Mouse (Mus musculus) heart, embryonic 15.5 days (tissue): ENCODE results near the gene Nrp2. TPM values are rescaled to one million over a fixed set of nuclear protein-coding genes. Genes with fewer than 3 reads are reported as not detected.
A peak's percentile ranks its signal among the peaks of the same experiment; 100 is the strongest.

Source experiments
- ATAC-seq: fragments of 200-750 bp; cut with Nextera tagmentation; replicated peaks from 2 replicates; pipeline ENCODE4 v1.8.0; 2017; ENCODE audit warnings: low read depth, moderate TSS enrichment; ENCODE audit not compliant: insufficient number of reproducible peaks, insufficient read depth, low FRiP score
- H3K27ac ChIP-seq: fragments of 300-500 bp; sonication (generic); 2 replicates; pipeline ENCODE4 v1.5.1; 2015; ENCODE audit warnings: mild to moderate bottlenecking, inconsistent platforms
- H3K27me3 ChIP-seq: fragments of 300-500 bp; sonication (generic); 2 replicates; pipeline ENCODE4 v1.6.1; 2015; ENCODE audit warnings: inconsistent platforms
- H3K36me3 ChIP-seq: fragments of 300-500 bp; sonication (generic); 2 replicates; pipeline ENCODE4 v1.6.1; 2015; ENCODE audit warnings: mild to moderate bottlenecking, inconsistent platforms
- H3K4me1 ChIP-seq: fragments of 300-500 bp; sonication (generic); replicated peaks from 2 replicates; pipeline ENCODE4 v1.6.1; 2015; ENCODE audit warnings: inconsistent platforms
- H3K4me2 ChIP-seq: fragments of 300-500 bp; sonication (generic); 2 replicates; pipeline ENCODE4 v1.6.1; 2015; ENCODE audit warnings: inconsistent platforms, mild to moderate bottlenecking, moderate library complexity
- H3K4me3 ChIP-seq: fragments of 300-500 bp; sonication (generic); 2 replicates; pipeline ENCODE4 v1.5.1; 2015; ENCODE audit warnings: mild to moderate bottlenecking, inconsistent platforms
- H3K9ac ChIP-seq: fragments of 300-500 bp; sonication (generic); 2 replicates; pipeline ENCODE4 v1.6.1; 2015; ENCODE audit warnings: mild to moderate bottlenecking, inconsistent platforms
- H3K9me3 ChIP-seq: fragments of 300-500 bp; sonication (generic); replicated peaks from 2 replicates; pipeline ENCODE4 v1.6.1; 2016; ENCODE audit warnings: inconsistent platforms
- WGBS: fragments of 180-500 bp; shearing (Covaris S2); methylation state at CpG from one replicate; pipeline ENCODE4 v1.1.7; 2015; ENCODE audit warnings: mixed read lengths; 5-methylcytosine and 5-hydroxymethylcytosine counted together
- polyA plus RNA-seq: library from polyadenylated mRNA; unstranded; fragments of >200 nt; fragmentation: Nextera tagmentation; extraction: Ambion mirVana; gene quantifications from 2 replicates; pipeline ENCODE4 v1.2.1, GENCODE M21; 2015

Gene Nrp2
- polyA plus RNA-seq = 7.5 and 8.7 TPM in 2 replicates

DNA sequence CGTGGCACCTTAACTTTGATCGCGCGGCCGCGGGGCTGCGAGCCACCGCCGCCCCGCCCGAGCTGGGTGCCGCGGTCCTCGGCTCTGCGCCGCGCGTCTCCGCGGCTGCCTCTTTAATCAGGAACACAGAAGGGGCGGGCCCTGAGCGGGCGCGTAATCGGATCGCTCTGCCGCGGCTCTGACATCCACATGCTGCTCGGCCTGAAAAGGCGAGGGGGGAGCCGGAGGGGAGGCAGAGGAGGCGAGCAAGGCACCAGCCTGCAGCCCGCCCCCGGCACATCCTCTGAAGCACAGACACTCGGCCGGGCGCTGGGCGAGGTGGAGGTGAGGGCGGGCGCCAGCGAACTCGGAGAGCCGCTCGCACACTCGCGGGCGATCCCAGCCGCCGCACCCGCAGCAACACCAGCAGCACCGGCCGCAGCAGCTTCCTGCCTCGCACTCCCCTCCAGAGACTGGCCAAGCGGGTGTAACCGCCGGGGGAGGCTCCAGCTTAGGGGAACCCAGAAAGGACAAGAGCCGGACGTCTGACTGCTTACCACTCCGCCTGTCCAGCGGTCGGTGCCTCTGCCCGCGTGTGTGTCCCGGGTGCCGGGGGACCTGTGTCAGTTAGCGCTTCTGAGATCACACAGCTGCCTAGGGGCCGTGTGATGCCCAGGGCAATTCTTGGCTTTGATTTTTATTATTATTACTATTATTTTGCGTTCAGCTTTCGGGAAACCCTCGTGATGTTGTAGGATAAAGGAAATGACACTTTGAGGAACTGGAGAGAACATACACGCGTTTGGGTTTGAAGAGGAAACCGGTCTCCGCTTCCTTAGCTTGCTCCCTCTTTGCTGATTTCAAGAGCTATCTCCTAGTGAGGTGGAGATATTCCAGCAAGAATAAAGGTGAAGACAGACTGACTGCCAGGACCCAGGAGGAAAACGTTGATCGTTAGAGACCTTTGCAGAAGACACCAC is at the start of gene Nrp2:
TSS of gene Nrp2 (plus strand) at position 128 of the 959 bp plus-strand sequence.
- H3K4me2 ChIP-seq = peak within 1 kb of the TSS; percentile 99
- peak; percentile 70 for ATAC-seq
- peaks cover 20% of the 10 kb centered on the region for H3K27me3 ChIP-seq
- H3K36me3 ChIP-seq = no peaks in the 10 kb centered on the region
- H3K9ac ChIP-seq = peak within 1 kb of the TSS; percentile 70
- peak within 1 kb of the TSS; percentile 51 for H3K27ac ChIP-seq
- under 1% methylated on average over 75 of the region's 76 CpGs for WGBS
- H3K9me3 ChIP-seq = no peaks in the 10 kb centered on the region
- H3K4me3 ChIP-seq = peak within 1 kb of the TSS; percentile 70
- H3K4me1 ChIP-seq = peaks cover 36% of the 10 kb centered on the region

GRCm38 (mm10) chr1:62654436-62654835 is 48.6 kb upstream of the Nrp2 start:
- no peak overlapping the region for H3K4me2 ChIP-seq
- H3K9ac ChIP-seq = no peak overlapping the region
- no peak for ATAC-seq
- H3K36me3 ChIP-seq = no peaks in the 10 kb centered on the region
- H3K27me3 ChIP-seq = no peaks in the 10 kb centered on the region
- no peak overlapping the region for H3K4me3 ChIP-seq
- no peaks in the 10 kb centered on the region for H3K9me3 ChIP-seq
- 71% methylated on average over 6 of the region's 6 CpGs for WGBS
- no peak overlapping the region for H3K27ac ChIP-seq
- H3K4me1 ChIP-seq = no peaks in the 10 kb centered on the region

DNA sequence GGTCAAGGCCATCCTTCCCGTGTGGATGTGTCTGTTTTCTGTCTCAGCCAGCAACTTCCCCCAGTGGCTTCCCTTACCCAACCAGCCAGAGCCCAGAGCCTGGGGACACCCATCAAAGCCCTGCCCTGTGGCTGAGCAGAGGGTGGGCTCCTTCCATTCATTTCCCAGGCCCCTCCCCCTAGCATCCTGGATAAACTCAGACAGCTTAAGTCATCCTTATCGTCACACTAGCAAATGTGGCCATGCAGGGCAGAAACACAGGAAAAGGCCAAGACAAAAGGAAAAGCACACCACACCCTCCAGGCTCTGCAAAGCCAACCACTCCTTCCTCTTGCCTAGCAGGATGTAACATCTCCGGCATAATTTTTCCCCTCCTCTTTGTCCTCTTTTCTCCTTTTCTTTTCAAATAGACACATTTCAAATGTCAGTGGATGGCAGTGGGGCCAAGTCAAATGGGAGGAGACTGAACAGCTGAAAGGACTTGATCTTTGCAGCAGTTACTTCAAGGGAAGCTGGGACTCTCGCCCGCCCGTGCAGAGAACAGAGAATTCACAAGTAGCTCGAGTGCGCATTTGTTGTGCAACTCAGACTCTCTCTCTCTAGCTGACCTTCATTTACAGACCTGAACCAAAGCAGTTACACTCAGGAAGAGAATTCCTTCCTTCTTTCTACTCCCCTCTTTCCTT is 38.0 kb upstream of the Nrp2 start:
- 37% methylated on average over 8 of the region's 8 CpGs for WGBS
- Histone ChIP-seq H3K9me3 (no peaks in the 10 kb centered on the region), H3K27me3 (no peaks in the 10 kb centered on the region), H3K36me3 (no peaks in the 10 kb centered on the region), H3K4me3 (no peak overlapping the region), H3K4me1 (0 out of 2 replicates have a peak, but pooled peaks cover 4% of the 10 kb centered on the region), H3K9ac (no peak overlapping the region), H3K27ac (peak overlapping the region; percentile 65), H3K4me2 (no peak overlapping the region)
- peak; percentile 91 for ATAC-seq

DNA sequence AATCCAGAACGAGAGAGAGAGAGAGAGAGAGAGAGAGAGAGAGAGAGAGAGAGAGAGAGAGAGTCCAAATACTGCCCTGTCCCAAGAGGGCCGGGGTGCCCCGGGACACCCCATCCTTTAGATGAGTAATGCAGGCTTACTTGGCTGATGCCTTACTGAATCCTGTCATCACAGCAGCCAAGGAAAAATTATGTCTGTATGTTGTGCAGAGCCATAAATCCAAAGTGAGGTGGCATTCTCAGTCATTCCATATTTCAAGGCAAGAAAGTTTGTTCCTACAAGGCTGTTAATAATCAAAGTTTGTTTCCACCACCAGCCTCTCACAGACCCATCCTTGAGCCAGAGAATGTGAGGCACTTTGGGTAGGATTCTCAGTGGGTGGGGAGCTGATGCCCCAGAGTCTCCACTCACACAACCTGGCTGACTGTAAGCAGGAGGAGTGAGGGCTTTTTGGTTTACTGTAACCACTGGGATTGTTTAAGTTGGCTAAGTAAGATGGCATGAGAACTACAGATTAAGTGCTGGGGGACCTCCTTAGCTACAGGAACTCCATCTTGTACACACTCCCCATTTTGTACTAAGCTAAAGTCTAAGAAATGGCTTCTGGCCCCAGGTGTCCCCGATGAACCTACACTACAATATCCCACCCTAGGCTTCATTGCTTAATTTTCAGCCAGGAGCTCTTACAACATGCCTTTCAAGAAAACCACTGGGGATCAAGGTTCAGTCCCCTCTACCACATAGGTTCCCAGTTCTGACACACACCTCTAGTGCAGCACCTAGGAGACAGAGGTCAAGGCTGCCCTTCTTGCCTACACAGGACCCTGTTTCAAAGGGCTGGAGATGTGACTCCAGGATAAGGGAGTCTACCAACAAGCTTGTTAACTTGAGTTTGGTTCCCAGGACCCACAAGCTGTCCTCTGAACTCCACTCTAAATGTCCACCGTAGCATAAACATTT is 37.0 kb upstream of the Nrp2 start:
- no peak overlapping the region for H3K4me3 ChIP-seq
- ATAC-seq = no peak
- H3K27ac ChIP-seq = peak overlapping the region; percentile 65
- H3K4me2 ChIP-seq = no peak overlapping the region
- H3K9ac ChIP-seq = no peak overlapping the region
- H3K36me3 ChIP-seq = no peaks in the 10 kb centered on the region
- H3K4me1 ChIP-seq = 0 out of 2 replicates have a peak, but pooled peaks cover 4% of the 10 kb centered on the region
- no peaks in the 10 kb centered on the region for H3K27me3 ChIP-seq
- 68% methylated on average over 5 of the region's 5 CpGs for WGBS
- no peaks in the 10 kb centered on the region for H3K9me3 ChIP-seq

DNA sequence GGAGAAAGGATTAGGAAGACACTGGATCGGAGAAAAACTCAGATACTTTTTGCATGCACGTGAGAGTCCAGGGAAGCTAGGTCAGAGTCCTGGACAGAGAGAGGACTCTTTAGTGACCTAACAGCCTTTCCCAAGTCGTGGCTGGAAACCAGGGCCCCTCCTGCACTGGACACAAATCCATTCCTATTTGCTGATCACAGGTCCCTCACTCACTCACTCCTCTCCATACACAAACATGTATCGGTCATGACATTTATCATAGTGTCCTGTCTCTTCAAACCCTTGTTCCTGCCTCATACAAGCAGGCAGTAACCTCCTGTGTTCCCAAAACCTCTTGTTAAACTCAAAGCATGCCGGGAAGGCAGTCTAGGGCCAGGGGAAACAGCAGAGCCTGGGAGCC is 36.3 kb upstream of the Nrp2 start:
- Histone ChIP-seq H3K27me3 (no peaks in the 10 kb centered on the region), H3K27ac (no peak overlapping the region), H3K36me3 (no peaks in the 10 kb centered on the region), H3K4me1 (0 out of 2 replicates have a peak, but pooled peaks cover 4% of the 10 kb centered on the region), H3K9me3 (no peaks in the 10 kb centered on the region), H3K9ac (no peak overlapping the region), H3K4me2 (no peak overlapping the region), H3K4me3 (no peak overlapping the region)
- ATAC-seq = no peak
- WGBS = 72% methylated on average over 5 of the region's 5 CpGs

- H3K4me2 ChIP-seq = no peak overlapping the region
- H3K9ac ChIP-seq = no peak overlapping the region
- 40% methylated on average over 4 of the region's 4 CpGs for WGBS
- no peaks in the 10 kb centered on the region for H3K9me3 ChIP-seq
- ATAC-seq = no peak
- no peaks in the 10 kb centered on the region for H3K27me3 ChIP-seq
- peaks cover 11% of the 10 kb centered on the region; the same call in 1 of the 2 replicates for H3K4me1 ChIP-seq
- H3K36me3 ChIP-seq = no peaks in the 10 kb centered on the region
- H3K4me3 ChIP-seq = no peak overlapping the region
- H3K27ac ChIP-seq = no peak overlapping the region
Observed at GRCm38 (mm10) chr1:62678611-62679344, 24.3 kb upstream of the Nrp2 start.

GRCm38 (mm10) chr1:62679466-62679865 is 23.6 kb upstream of the Nrp2 start:
- Histone ChIP-seq H3K27me3 (no peaks in the 10 kb centered on the region), H3K4me1 (peaks cover 11% of the 10 kb centered on the region; the same call in 1 of the 2 replicates), H3K36me3 (no peaks in the 10 kb centered on the region), H3K4me2 (no peak overlapping the region), H3K9me3 (no peaks in the 10 kb centered on the region), H3K27ac (no peak overlapping the region), H3K9ac (no peak overlapping the region), H3K4me3 (no peak overlapping the region)
- 75% methylated on average over 2 of the region's 2 CpGs for WGBS
- no peak for ATAC-seq

GRCm38 (mm10) chr1:62682456-62683385 is 20.4 kb upstream of the Nrp2 start:
- no peaks in the 10 kb centered on the region for H3K27me3 ChIP-seq
- no peak overlapping the region for H3K9ac ChIP-seq
- no peaks in the 10 kb centered on the region for H3K9me3 ChIP-seq
- no peak overlapping the region for H3K4me2 ChIP-seq
- no peak overlapping the region for H3K27ac ChIP-seq
- WGBS = 62% methylated on average over 21 of the region's 21 CpGs
- no peak for ATAC-seq
- H3K36me3 ChIP-seq = no peaks in the 10 kb centered on the region
- H3K4me3 ChIP-seq = no peak overlapping the region
- H3K4me1 ChIP-seq = peaks cover 11% of the 10 kb centered on the region; the same call in 1 of the 2 replicates

DNA sequence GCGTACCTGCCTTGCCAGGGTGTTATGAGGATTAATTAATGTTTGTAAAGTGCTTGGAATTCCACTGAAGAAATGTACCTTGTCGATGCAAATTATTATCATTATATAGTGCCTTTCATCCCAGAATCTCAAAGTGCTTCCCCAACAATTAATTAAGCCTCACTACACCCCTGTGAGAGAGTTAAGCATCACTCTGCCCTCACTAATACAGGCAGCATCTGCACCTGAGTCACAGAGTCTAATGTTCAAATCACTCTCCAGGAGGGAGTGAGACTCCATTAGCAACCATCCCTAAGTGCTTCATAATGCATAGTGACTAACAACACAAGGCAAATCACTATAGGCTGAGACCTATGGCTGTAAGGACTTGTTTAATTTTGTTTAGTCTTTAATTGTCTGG is 19.6 kb upstream of the Nrp2 start:
- WGBS = 85% methylated on average over 2 of the region's 2 CpGs
- Histone ChIP-seq H3K9me3 (no peaks in the 10 kb centered on the region), H3K36me3 (no peaks in the 10 kb centered on the region), H3K4me3 (no peak overlapping the region), H3K4me1 (peaks cover 11% of the 10 kb centered on the region; the same call in 1 of the 2 replicates), H3K4me2 (no peak overlapping the region), H3K27ac (no peak overlapping the region), H3K27me3 (no peaks in the 10 kb centered on the region), H3K9ac (no peak overlapping the region)
- ATAC-seq = no peak
